Mouse (Mus musculus): ENCODE data around the gene Gbp6. TPM values are rescaled to one million over a fixed set of nuclear protein-coding genes. Genes with fewer than 3 reads are reported as not detected.
"Not testable (repeated sequence)": the region's sequence is repeated elsewhere in the genome, so short reads cannot be mapped to it uniquely, and the experiment has no call there.

The Gbp6 gene
- total RNA-seq, 1 experiment, result not detected

- Histone ChIP-seq H3K4me1 (ENCODE audit: control insufficient read depth in 2 of 2, insufficient read depth in 2 of 2, low read length in 2 of 2, poor library complexity in 1 of 2) (no peaks in the 10 kb centered on the region), H3K36me3 (ENCODE audit: control insufficient read depth, insufficient read depth, low read length, poor library complexity, severe bottlenecking) (no peaks in the 10 kb centered on the region), H3K4me3 (ENCODE audit: insufficient read depth in 1 of 2, low read depth in 1 of 2, low read length in 2 of 2, poor library complexity in 1 of 2, severe bottlenecking in 1 of 2) (no peak overlapping the region), H3K27ac (ENCODE audit: insufficient read depth, low read depth, low read length, poor library complexity, severe bottlenecking) (no peak overlapping the region), H3K9ac (ENCODE audit: insufficient read depth, low read depth, low read length, poor library complexity, severe bottlenecking) (no peak overlapping the region), H3K9me3 (ENCODE audit: control insufficient read depth, insufficient read depth, low read depth, low read length) (no peaks in the 10 kb centered on the region)
- DNase-seq (ENCODE audit: low read depth, low spot score), result no peak
- TF ChIP-seq MAFK (IDR thresholded peaks at IDR 0.05; ENCODE audit: insufficient read depth, low read depth, low read length), result no peak
- no peak for TF ChIP-seq ZNF384 (IDR thresholded peaks at IDR 0.05; ENCODE audit: low read depth, low read length)
- no peak for TF ChIP-seq CHD2 (IDR thresholded peaks at IDR 0.05; ENCODE audit: low read depth, low read length)
- no peak for TF ChIP-seq ZC3H11A (IDR thresholded peaks at IDR 0.05; ENCODE audit: borderline replicate concordance, low read depth, low read length)
- TF ChIP-seq HCFC1 (IDR thresholded peaks at IDR 0.05; ENCODE audit: borderline replicate concordance, insufficient read depth, low read length), result no peak
- in situ Hi-C loops (cut with MboI; ENCODE audit: low sequenced_read_pairs in 2 of 2, unreplicated experiment in 2 of 2), result no loop called here
Observed at GRCm38 (mm10) chr5:105306159-105306581, 12.7 kb upstream of the Gbp6 start.

- H3K9ac ChIP-seq (ENCODE audit: insufficient read depth, low read depth, low read length, poor library complexity, severe bottlenecking); H3K4me3 ChIP-seq (ENCODE audit: insufficient read depth in 1 of 2, low read depth in 1 of 2, low read length in 2 of 2, poor library complexity in 1 of 2, severe bottlenecking in 1 of 2); H3K36me3 ChIP-seq (ENCODE audit: control insufficient read depth, insufficient read depth, low read length, poor library complexity, severe bottlenecking); H3K4me1 ChIP-seq (ENCODE audit: control insufficient read depth in 2 of 2, insufficient read depth in 2 of 2, low read length in 2 of 2, poor library complexity in 1 of 2); DNase-seq (ENCODE audit: low read depth, low spot score); in situ Hi-C loops (cut with MboI; ENCODE audit: low sequenced_read_pairs in 2 of 2, unreplicated experiment in 2 of 2); H3K27ac ChIP-seq (ENCODE audit: insufficient read depth, low read depth, low read length, poor library complexity, severe bottlenecking); H3K9me3 ChIP-seq (ENCODE audit: control insufficient read depth, insufficient read depth, low read depth, low read length): not testable (repeated sequence)
Observed at GRCm38 (mm10) chr5:105305671-105306070, 12.2 kb upstream of the Gbp6 start.

- Histone ChIP-seq H3K27ac (ENCODE audit: insufficient read depth, low read depth, low read length, poor library complexity, severe bottlenecking) (no peak overlapping the region), H3K9me3 (ENCODE audit: control insufficient read depth, insufficient read depth, low read depth, low read length) (no peaks in the 10 kb centered on the region), H3K4me1 (ENCODE audit: control insufficient read depth in 2 of 2, insufficient read depth in 2 of 2, low read length in 2 of 2, poor library complexity in 1 of 2) (no peaks in the 10 kb centered on the region), H3K4me3 (ENCODE audit: insufficient read depth in 1 of 2, low read depth in 1 of 2, low read length in 2 of 2, poor library complexity in 1 of 2, severe bottlenecking in 1 of 2) (no peak overlapping the region), H3K9ac (ENCODE audit: insufficient read depth, low read depth, low read length, poor library complexity, severe bottlenecking) (no peak overlapping the region), H3K36me3 (ENCODE audit: control insufficient read depth, insufficient read depth, low read length, poor library complexity, severe bottlenecking) (no peaks in the 10 kb centered on the region)
- in situ Hi-C loops (cut with MboI; ENCODE audit: low sequenced_read_pairs in 2 of 2, unreplicated experiment in 2 of 2), result no loop called here
- TF ChIP-seq HCFC1 (IDR thresholded peaks at IDR 0.05; ENCODE audit: borderline replicate concordance, insufficient read depth, low read length), result no peak
- no peak for TF ChIP-seq ZNF384 (IDR thresholded peaks at IDR 0.05; ENCODE audit: low read depth, low read length)
- no peak for TF ChIP-seq MAFK (IDR thresholded peaks at IDR 0.05; ENCODE audit: insufficient read depth, low read depth, low read length)
- TF ChIP-seq ZC3H11A (IDR thresholded peaks at IDR 0.05; ENCODE audit: borderline replicate concordance, low read depth, low read length), result no peak
- no peak for TF ChIP-seq CHD2 (IDR thresholded peaks at IDR 0.05; ENCODE audit: low read depth, low read length)
- DNase-seq (ENCODE audit: low read depth, low spot score), result no peak
Observed at GRCm38 (mm10) chr5:105301963-105302362, 8.5 kb upstream of the Gbp6 start.

GRCm38 (mm10) chr5:105301531-105301930 lies 8.0 kb upstream of the Gbp6 start:
- Histone ChIP-seq H3K9ac (ENCODE audit: insufficient read depth, low read depth, low read length, poor library complexity, severe bottlenecking) (no peak overlapping the region), H3K9me3 (ENCODE audit: control insufficient read depth, insufficient read depth, low read depth, low read length) (no peaks in the 10 kb centered on the region), H3K4me1 (ENCODE audit: control insufficient read depth in 2 of 2, insufficient read depth in 2 of 2, low read length in 2 of 2, poor library complexity in 1 of 2) (no peaks in the 10 kb centered on the region), H3K36me3 (ENCODE audit: control insufficient read depth, insufficient read depth, low read length, poor library complexity, severe bottlenecking) (no peaks in the 10 kb centered on the region), H3K4me3 (ENCODE audit: insufficient read depth in 1 of 2, low read depth in 1 of 2, low read length in 2 of 2, poor library complexity in 1 of 2, severe bottlenecking in 1 of 2) (no peak overlapping the region), H3K27ac (ENCODE audit: insufficient read depth, low read depth, low read length, poor library complexity, severe bottlenecking) (no peak overlapping the region)
- TF ChIP-seq HCFC1 (IDR thresholded peaks at IDR 0.05; ENCODE audit: borderline replicate concordance, insufficient read depth, low read length), result no peak
- no peak for TF ChIP-seq ZNF384 (IDR thresholded peaks at IDR 0.05; ENCODE audit: low read depth, low read length)
- in situ Hi-C loops (cut with MboI; ENCODE audit: low sequenced_read_pairs in 2 of 2, unreplicated experiment in 2 of 2), result no loop called here
- DNase-seq (ENCODE audit: low read depth, low spot score), result no peak

- Histone ChIP-seq H3K27ac (ENCODE audit: insufficient read depth, low read depth, low read length, poor library complexity, severe bottlenecking) (no peak overlapping the region), H3K9ac (ENCODE audit: insufficient read depth, low read depth, low read length, poor library complexity, severe bottlenecking) (no peak overlapping the region), H3K36me3 (ENCODE audit: control insufficient read depth, insufficient read depth, low read length, poor library complexity, severe bottlenecking) (no peaks in the 10 kb centered on the region), H3K4me1 (ENCODE audit: control insufficient read depth in 2 of 2, insufficient read depth in 2 of 2, low read length in 2 of 2, poor library complexity in 1 of 2) (no peaks in the 10 kb centered on the region), H3K4me3 (ENCODE audit: insufficient read depth in 1 of 2, low read depth in 1 of 2, low read length in 2 of 2, poor library complexity in 1 of 2, severe bottlenecking in 1 of 2) (no peak overlapping the region), H3K9me3 (ENCODE audit: control insufficient read depth, insufficient read depth, low read depth, low read length) (no peaks in the 10 kb centered on the region)
- no peak for DNase-seq (ENCODE audit: low read depth, low spot score)
- TF ChIP-seq ZC3H11A (IDR thresholded peaks at IDR 0.05; ENCODE audit: borderline replicate concordance, low read depth, low read length), result no peak
- no peak for TF ChIP-seq ZNF384 (IDR thresholded peaks at IDR 0.05; ENCODE audit: low read depth, low read length)
- TF ChIP-seq HCFC1 (IDR thresholded peaks at IDR 0.05; ENCODE audit: borderline replicate concordance, insufficient read depth, low read length), result no peak
- TF ChIP-seq CHD2 (IDR thresholded peaks at IDR 0.05; ENCODE audit: low read depth, low read length), result no peak
- no peak for TF ChIP-seq MAFK (IDR thresholded peaks at IDR 0.05; ENCODE audit: insufficient read depth, low read depth, low read length)
- in situ Hi-C loops (cut with MboI; ENCODE audit: low sequenced_read_pairs in 2 of 2, unreplicated experiment in 2 of 2), result no loop called here
Observed at GRCm38 (mm10) chr5:105295746-105296145, 2.2 kb upstream of the Gbp6 start.

All from ES-E14 (cell line).